Mouse (Mus musculus) ES-Bruce4 (cell line): ENCODE data around the gene Ctnna2.

Experiments used
- CTCF ChIP-seq: IDR thresholded peaks from one replicate; pipeline ENCODE4 v1.8.1; 2011; ENCODE audit warnings: low read depth, low read length
- EP300 ChIP-seq: IDR thresholded peaks from 2 replicates; pipeline ENCODE4 v1.6.1; 2011; ENCODE audit warnings: low read depth, low read length; ENCODE audit not compliant: insufficient read depth
- POLR2A ChIP-seq: IDR thresholded peaks from one replicate; pipeline ENCODE4 v1.8.1; 2011; ENCODE audit warnings: low read length; ENCODE audit not compliant: insufficient read depth

- TF ChIP-seq CTCF (no peak), POLR2A (no peak), EP300 (no peak)
These were observed 928.8 kb downstream of the Ctnna2 start for GRCm38 (mm10) chr6:77050690-77051089.
